Mouse (Mus musculus) lung, adult 2 months (tissue): ENCODE measurements around the gene Ramp1.
A peak's percentile ranks its signal among the peaks of the same experiment; 100 is the strongest.

Source experiments
- CTCF ChIP-seq: fragments of 200-500 bp; IDR thresholded peaks from 2 replicates; pipeline ENCODE4 v1.5.1; 2011; ENCODE audit warnings: mild to moderate bottlenecking, low read length, control low read depth; ENCODE audit not compliant: insufficient read depth
- POLR2A ChIP-seq: fragments of 200-500 bp; IDR thresholded peaks from 2 replicates; pipeline ENCODE4 v1.6.1; 2011; ENCODE audit warnings: low read depth, mild to moderate bottlenecking, control low read depth, low read length, borderline replicate concordance; ENCODE audit errors: extremely low read depth

DNA sequence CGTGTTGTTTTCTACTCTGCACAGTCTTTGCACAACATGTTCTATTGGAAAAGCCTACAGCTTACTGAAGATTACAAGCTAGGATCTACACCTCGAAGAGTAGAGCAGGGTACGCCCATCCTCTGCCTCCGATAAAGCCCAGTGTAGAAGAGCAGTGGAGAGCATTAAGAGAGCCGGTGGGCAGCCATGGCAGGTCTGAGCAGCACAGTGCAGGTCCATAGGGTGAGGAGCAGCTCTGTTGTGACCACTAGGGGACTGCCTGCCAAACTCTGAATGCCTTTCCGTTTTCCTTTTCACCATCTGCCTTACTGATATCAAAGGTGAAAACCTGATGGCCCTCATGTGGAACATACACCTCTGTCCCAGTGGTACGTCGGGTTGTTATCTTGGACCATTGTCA is 72.3 kb downstream of the Ramp1 start:
- no peak for TF ChIP-seq POLR2A
- peak; percentile 50; the same call in 1 of the 2 replicates for TF ChIP-seq CTCF
